Mouse (Mus musculus) intestine, postnatal 0 days (tissue): ENCODE data around the gene Slc44a5. TPM values are rescaled to one million over a fixed set of nuclear protein-coding genes. Genes with fewer than 3 reads are reported as not detected.

ENCODE experiments used
- ATAC-seq: fragments of 200-750 bp; cut with Nextera tagmentation; 2 replicates; pipeline ENCODE4 v1.8.0; 2017; ENCODE audit warnings: mild to moderate bottlenecking, moderate TSS enrichment, moderate library complexity
- H3K27ac ChIP-seq: fragments of 300-500 bp; sonication (generic); 2 replicates; pipeline ENCODE4 v1.5.1; 2014; ENCODE audit warnings: mild to moderate bottlenecking, low read depth, low read length, moderate library complexity
- H3K27me3 ChIP-seq: fragments of 300-500 bp; sonication (generic); replicated peaks from 2 replicates; pipeline ENCODE4 v1.6.1; 2014; ENCODE audit warnings: low read length, mixed read lengths; ENCODE audit not compliant: control insufficient read depth, insufficient read depth
- H3K36me3 ChIP-seq: fragments of 300-500 bp; sonication (generic); 2 replicates; pipeline ENCODE4 v1.6.1; 2014; ENCODE audit warnings: mild to moderate bottlenecking, moderate library complexity; ENCODE audit not compliant: control insufficient read depth, insufficient read depth
- H3K4me1 ChIP-seq: fragments of 300-500 bp; sonication (generic); replicated peaks from 2 replicates; pipeline ENCODE4 v1.6.1; 2014; ENCODE audit warnings: antibody characterized with exemption, low read length, mixed read lengths; ENCODE audit not compliant: control insufficient read depth, insufficient read depth
- H3K4me2 ChIP-seq: fragments of 300-500 bp; sonication (generic); replicated peaks from 2 replicates; pipeline ENCODE4 v1.6.1; 2014; ENCODE audit warnings: low read depth, mild to moderate bottlenecking, moderate library complexity
- H3K4me3 ChIP-seq: fragments of 300-500 bp; sonication (generic); 2 replicates; pipeline ENCODE4 v1.5.1; 2014; ENCODE audit warnings: low read depth, low read length
- H3K9ac ChIP-seq: fragments of 300-500 bp; sonication (generic); 2 replicates; pipeline ENCODE4 v1.6.1; 2014; ENCODE audit warnings: mild to moderate bottlenecking, low read depth, low read length
- H3K9me3 ChIP-seq: fragments of 300-500 bp; sonication (generic); 2 replicates; pipeline ENCODE4 v1.6.1; 2016; ENCODE audit warnings: mixed run types; ENCODE audit not compliant: control insufficient read depth
- CTCF ChIP-seq: sonication (generic); IDR thresholded peaks from 2 replicates; pipeline ENCODE4 v1.5.1; 2016; ENCODE audit warnings: low read depth, mild to moderate bottlenecking, control low read depth, antibody characterized with exemption, moderate library complexity
- whole genome bisulfite sequencing: fragments of 180-500 bp; shearing (Covaris S2); extraction: QIAGEN DNeasy Blood & Tissue Kit; methylation state at CpG from one replicate; pipeline ENCODE4 v1.1.7; 2014; 5-methylcytosine and 5-hydroxymethylcytosine counted together
- polyA plus RNA-seq: library from polyadenylated mRNA; unstranded; fragments of >200 nt; fragmentation: Nextera tagmentation; extraction: Ambion mirVana; gene quantifications from 2 replicates; pipeline ENCODE4 v1.2.1, GENCODE M21; 2015

Slc44a5 gene
- polyA plus RNA-seq, 1 experiment from 2014 or later: 0.43 TPM

- H3K4me1 ChIP-seq: no peaks in the 10 kb centered on the region
- 78% methylated on average over 6 of the region's 6 CpGs for WGBS
These were observed 11.4 kb upstream of the Slc44a5 start for GRCm38 (mm10) chr3:153961632-153962389.

DNA sequence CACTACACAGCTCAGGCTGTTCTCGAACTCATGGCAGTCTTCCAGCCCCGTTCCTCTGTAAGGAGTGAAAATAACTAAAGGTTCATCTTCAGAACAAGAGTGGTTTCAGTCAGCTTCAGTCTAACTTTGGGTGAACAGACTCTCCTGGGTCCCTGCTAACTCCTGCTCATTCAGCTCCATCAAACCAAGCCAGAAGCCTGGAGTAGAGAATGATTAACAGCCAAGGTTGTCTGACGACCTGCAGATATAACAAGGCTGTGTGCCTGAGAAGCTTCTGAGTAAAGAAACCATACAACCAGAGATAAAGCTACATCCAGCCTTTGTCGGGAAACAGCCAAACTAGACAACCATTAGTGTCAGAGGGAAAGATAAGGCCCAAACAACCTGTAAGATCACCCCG, 5.8 kb upstream of the Slc44a5 start:
- ATAC-seq: no peak
- H3K27ac ChIP-seq: no peak overlapping the region
- H3K27me3 ChIP-seq: peaks cover 2% of the 10 kb centered on the region; the same call in 1 of the 2 replicates
- no peaks in the 10 kb centered on the region for H3K9me3 ChIP-seq
- no peak overlapping the region for H3K9ac ChIP-seq
- no peaks in the 10 kb centered on the region for H3K36me3 ChIP-seq
- 46% methylated on average over 5 of the region's 5 CpGs for WGBS
- H3K4me2 ChIP-seq: no peak overlapping the region
- no peak overlapping the region for H3K4me3 ChIP-seq
- no peak for TF ChIP-seq CTCF
- H3K4me1 ChIP-seq: no peaks in the 10 kb centered on the region

More at GRCm38 (mm10) chr3:153961632-153962389, 11.4 kb upstream of the Slc44a5 start:
- no peak for ATAC-seq
- H3K9ac ChIP-seq: no peak overlapping the region
- H3K36me3 ChIP-seq: no peaks in the 10 kb centered on the region
- peak; percentile 72 for TF ChIP-seq CTCF
- no peaks in the 10 kb centered on the region for H3K27me3 ChIP-seq
- no peaks in the 10 kb centered on the region for H3K9me3 ChIP-seq
- no peak overlapping the region for H3K4me3 ChIP-seq
- H3K27ac ChIP-seq: no peak overlapping the region
- H3K4me2 ChIP-seq: no peak overlapping the region

DNA sequence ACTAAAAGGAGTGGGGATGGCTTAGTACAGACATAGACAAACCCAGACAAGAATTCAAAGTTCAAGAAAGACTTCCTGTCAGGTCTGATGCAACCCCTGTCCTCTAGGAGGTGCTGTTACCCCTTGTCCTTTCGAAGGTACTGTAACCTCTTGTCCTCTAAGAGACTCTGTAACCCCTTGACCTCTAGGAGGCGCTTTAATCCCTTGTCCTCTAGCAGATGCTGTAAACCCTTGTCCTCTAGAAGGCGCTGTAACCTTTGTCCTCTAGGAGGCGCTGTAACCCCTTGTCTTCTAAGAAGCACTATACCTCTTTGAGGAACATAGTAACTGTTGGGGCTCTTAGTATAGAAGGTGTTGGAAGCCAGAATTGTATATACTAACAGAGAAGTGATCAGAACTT, 4.7 kb upstream of the Slc44a5 start:
- peak; percentile 76 for TF ChIP-seq CTCF
- 50% methylated on average over 4 of the region's 4 CpGs for WGBS
- H3K4me2 ChIP-seq: no peak overlapping the region
- no peak overlapping the region for H3K9ac ChIP-seq
- no peak overlapping the region for H3K4me3 ChIP-seq
- H3K9me3 ChIP-seq: no peaks in the 10 kb centered on the region
- H3K4me1 ChIP-seq: no peaks in the 10 kb centered on the region
- H3K27ac ChIP-seq: no peak overlapping the region
- ATAC-seq: no peak
- peaks cover 12% of the 10 kb centered on the region; the same call in 1 of the 2 replicates for H3K27me3 ChIP-seq
- no peaks in the 10 kb centered on the region for H3K36me3 ChIP-seq

DNA sequence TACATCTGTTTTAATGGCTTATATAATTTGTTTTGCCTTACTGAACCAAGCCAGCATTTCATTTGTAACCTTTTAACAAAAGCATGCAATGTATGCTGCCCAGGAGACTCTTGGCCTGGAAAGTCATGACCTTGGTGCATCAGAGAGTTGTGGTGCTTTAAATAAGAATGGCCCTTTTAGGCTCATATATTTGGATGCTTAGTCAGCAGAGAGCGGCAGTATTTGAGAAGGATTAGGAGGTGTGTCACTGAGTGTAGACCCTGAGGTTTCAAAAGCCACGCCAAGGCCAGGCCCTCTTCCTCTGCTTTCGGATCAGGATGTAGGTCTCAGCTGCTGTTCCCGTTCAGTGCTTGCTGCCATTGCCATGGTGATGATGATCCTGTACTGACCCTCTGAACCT, 3.8 kb upstream of the Slc44a5 start:
- 82% methylated on average over 4 of the region's 4 CpGs for WGBS
- Histone ChIP-seq H3K9me3 (no peaks in the 10 kb centered on the region), H3K27me3 (peaks cover 20% of the 10 kb centered on the region), H3K4me1 (no peaks in the 10 kb centered on the region), H3K4me3 (no peak overlapping the region), H3K27ac (no peak overlapping the region), H3K4me2 (no peak overlapping the region), H3K36me3 (no peaks in the 10 kb centered on the region), H3K9ac (no peak overlapping the region)
- ATAC-seq: no peak
- no peak for TF ChIP-seq CTCF

DNA sequence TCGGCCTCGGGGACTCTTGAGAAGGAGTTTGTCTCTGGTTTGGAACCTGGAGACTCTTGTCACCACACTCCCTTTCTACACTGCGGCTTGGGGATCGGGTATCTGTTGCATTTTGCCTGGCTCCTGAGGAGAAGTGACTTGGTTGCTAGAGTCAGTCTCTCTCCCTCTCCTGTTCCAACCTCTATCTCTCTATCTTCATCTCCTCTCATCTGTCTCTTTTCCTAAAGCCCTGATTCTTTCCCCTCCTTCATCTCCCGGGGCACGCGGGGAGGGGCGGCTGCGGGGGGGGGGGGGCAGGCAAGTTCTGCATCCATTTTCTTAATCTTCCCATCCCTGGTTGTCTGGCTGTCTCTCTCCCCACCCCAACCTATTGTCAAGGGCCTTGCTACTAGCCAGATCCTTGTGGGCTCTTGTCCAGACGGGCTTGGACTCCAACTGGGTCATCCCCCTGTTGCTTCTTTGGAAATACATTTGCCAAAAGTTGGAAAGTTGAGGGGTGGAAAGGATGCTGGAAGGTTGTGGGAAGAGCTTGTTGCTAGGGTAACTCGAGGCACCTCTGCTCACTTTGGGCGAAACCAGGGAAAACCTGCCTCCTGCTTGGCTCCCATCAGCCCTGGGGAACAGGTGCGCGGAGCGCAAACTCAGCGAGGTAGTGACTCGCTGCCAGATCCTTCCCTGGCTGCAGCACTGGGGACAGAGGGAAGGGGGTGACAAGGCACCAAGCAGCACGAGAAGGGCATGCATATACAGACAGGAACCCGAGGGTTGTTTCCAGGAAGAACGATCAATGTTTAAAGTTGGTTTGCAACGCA, 919 bp downstream of the Slc44a5 start:
- no peaks in the 10 kb centered on the region for H3K36me3 ChIP-seq
- no peak for ATAC-seq
- H3K27ac ChIP-seq: no peak overlapping the region
- peak overlapping the region; percentile 40 for H3K4me3 ChIP-seq
- no peak for TF ChIP-seq CTCF
- H3K4me2 ChIP-seq: peak overlapping the region; percentile 72
- no peaks in the 10 kb centered on the region for H3K9me3 ChIP-seq
- no peaks in the 10 kb centered on the region for H3K4me1 ChIP-seq
- no peak overlapping the region for H3K9ac ChIP-seq
- peaks cover 30% of the 10 kb centered on the region for H3K27me3 ChIP-seq
- WGBS: 17% methylated on average over 21 of the region's 21 CpGs

GRCm38 (mm10) chr3:153975060-153975459, 1.8 kb downstream of the Slc44a5 start:
- 27% methylated on average over 6 of the region's 6 CpGs for WGBS
- no peaks in the 10 kb centered on the region for H3K36me3 ChIP-seq

More at GRCm38 (mm10) chr3:153975060-153975459, 1.8 kb downstream of the Slc44a5 start:
- Histone ChIP-seq H3K4me3 (no peak overlapping the region), H3K4me2 (no peak overlapping the region), H3K27me3 (peaks cover 30% of the 10 kb centered on the region), H3K9me3 (no peaks in the 10 kb centered on the region), H3K27ac (no peak overlapping the region), H3K9ac (no peak overlapping the region), H3K4me1 (no peaks in the 10 kb centered on the region)
- no peak for ATAC-seq
- TF ChIP-seq CTCF: no peak
